In genomic region chr6:70805267-70805666, GRCm38 (mm10) we compare ENCODE assay signal across 8 mouse cellular contexts. TPM values are rescaled to one million over a fixed set of nuclear protein-coding genes. Genes with fewer than 3 reads are reported as not detected.
DNase-seq lines count a peak whose midpoint lies in the region; ATAC-seq and TF ChIP-seq lines count a peak whose summit lies in the region.

No protein-coding gene starts in this region.

- TF ChIP-seq EP300 in stomach, postnatal 0 days (optimal IDR thresholded peaks at IDR 0.05) = no peak

- DNase-seq in CD4-positive, CD25-positive, alpha-beta regulatory T cell, adult 2 months (ENCODE audit: low read depth, low spot score) = peak; percentile 89
- DNase-seq in adrenal gland, postnatal 36 days = peak; percentile 59 to 76
- peak; percentile 83 for DNase-seq in kidney, postnatal 10 days
- peak; percentile 50 for DNase-seq in liver, embryonic 13.5 days
- DNase-seq in naive thymus-derived CD4-positive, alpha-beta T cell, adult 2 months (ENCODE audit: low read depth) = peak; percentile 89
- DNase-seq in stomach, postnatal 0 days (ENCODE audit: low spot score) = peak; percentile 78

- peak; percentile 74 for TF ChIP-seq CTCF in stomach, postnatal 0 days (IDR thresholded peaks at IDR 0.05; ENCODE audit: low read depth)

- WGBS in embryonic facial prominence, embryonic 15.5 days = 11% methylated on average over 7 of the region's 7 CpGs
- WGBS in heart, embryonic 15.5 days = 13% methylated on average over 7 of the region's 7 CpGs
- 7% methylated on average over 7 of the region's 7 CpGs for WGBS in liver, embryonic 13.5 days (ENCODE audit: insufficient replicate concordance)
- WGBS in stomach, postnatal 0 days = 13% methylated on average over 7 of the region's 7 CpGs

- H3K27me3 ChIP-seq in embryonic facial prominence, embryonic 15.5 days = no peaks in the 10 kb centered on the region
- H3K27me3 ChIP-seq in heart, embryonic 15.5 days = no peaks in the 10 kb centered on the region
- no peaks in the 10 kb centered on the region for H3K27me3 ChIP-seq in liver, embryonic 13.5 days
- H3K27me3 ChIP-seq in stomach, postnatal 0 days (ENCODE audit: control insufficient read depth, insufficient read depth, low read length) = no peaks in the 10 kb centered on the region

- no peak overlapping the region for H3K9ac ChIP-seq in embryonic facial prominence, embryonic 15.5 days
- no peak overlapping the region for H3K9ac ChIP-seq in heart, embryonic 15.5 days
- peak overlapping the region; percentile 49; the same call in 1 of the 2 replicates for H3K9ac ChIP-seq in liver, embryonic 13.5 days
- H3K9ac ChIP-seq in stomach, postnatal 0 days (ENCODE audit: low read length) = no peak overlapping the region

- no peaks in the 10 kb centered on the region for H3K36me3 ChIP-seq in embryonic facial prominence, embryonic 15.5 days
- no peaks in the 10 kb centered on the region for H3K36me3 ChIP-seq in heart, embryonic 15.5 days
- H3K36me3 ChIP-seq in liver, embryonic 13.5 days = no peaks in the 10 kb centered on the region
- no peaks in the 10 kb centered on the region for H3K36me3 ChIP-seq in stomach, postnatal 0 days (ENCODE audit: control insufficient read depth, insufficient read depth, low read length)

- 0 out of 2 replicates have a peak overlapping the region, but pooled peaks have one; percentile 11 for H3K27ac ChIP-seq in embryonic facial prominence, embryonic 15.5 days (replicated peaks)
- H3K27ac ChIP-seq in heart, embryonic 15.5 days = no peak overlapping the region
- peak overlapping the region; percentile 50 for H3K27ac ChIP-seq in liver, embryonic 13.5 days
- H3K27ac ChIP-seq in stomach, postnatal 0 days (replicated peaks) = no peak overlapping the region

- no peak overlapping the region for H3K4me3 ChIP-seq in embryonic facial prominence, embryonic 15.5 days (replicated peaks)
- H3K4me3 ChIP-seq in heart, embryonic 15.5 days = peak overlapping the region; percentile 28; the same call in 1 of the 2 replicates
- H3K4me3 ChIP-seq in liver, embryonic 13.5 days (replicated peaks) = peak overlapping the region; percentile 38
- H3K4me3 ChIP-seq in stomach, postnatal 0 days (ENCODE audit: low read depth, low read length) = no peak overlapping the region

- peak overlapping the region; percentile 44 for H3K4me2 ChIP-seq in embryonic facial prominence, embryonic 15.5 days (replicated peaks)
- peak overlapping the region; percentile 59 for H3K4me2 ChIP-seq in heart, embryonic 15.5 days
- H3K4me2 ChIP-seq in liver, embryonic 13.5 days = peak overlapping the region; percentile 61
- H3K4me2 ChIP-seq in stomach, postnatal 0 days (replicated peaks; ENCODE audit: low read depth) = peak overlapping the region; percentile 54

- ATAC-seq in embryonic facial prominence, embryonic 15.5 days (ENCODE audit: insufficient number of reproducible peaks, low FRiP score, low TSS enrichment, low read depth) = peak; percentile 63; the same call in 1 of the 2 replicates
- peak; percentile 61; the same call in 1 of the 2 replicates for ATAC-seq in heart, embryonic 15.5 days (replicated peaks; ENCODE audit: insufficient number of reproducible peaks, insufficient read depth, low FRiP score, low read depth)
- ATAC-seq in liver, embryonic 13.5 days (ENCODE audit: low read depth) = peak; percentile 64; the same call in 1 of the 2 replicates
- peak; percentile 67 for ATAC-seq in stomach, postnatal 0 days (ENCODE audit: low FRiP score, low TSS enrichment)

- H3K4me1 ChIP-seq in embryonic facial prominence, embryonic 15.5 days = peaks cover 2% of the 10 kb centered on the region
- peaks cover 12% of the 10 kb centered on the region for H3K4me1 ChIP-seq in heart, embryonic 15.5 days (replicated peaks)
- H3K4me1 ChIP-seq in liver, embryonic 13.5 days (replicated peaks) = peaks cover 15% of the 10 kb centered on the region
- H3K4me1 ChIP-seq in stomach, postnatal 0 days (replicated peaks; ENCODE audit: control insufficient read depth, insufficient read depth) = no peaks in the 10 kb centered on the region

- no peaks in the 10 kb centered on the region for H3K9me3 ChIP-seq in embryonic facial prominence, embryonic 15.5 days (replicated peaks)
- no peaks in the 10 kb centered on the region for H3K9me3 ChIP-seq in heart, embryonic 15.5 days (replicated peaks)
- no peaks in the 10 kb centered on the region for H3K9me3 ChIP-seq in liver, embryonic 13.5 days (replicated peaks)
- H3K9me3 ChIP-seq in stomach, postnatal 0 days (ENCODE audit: control insufficient read depth, low read length) = no peaks in the 10 kb centered on the region

RNA-seq across cellular contexts. Expression of gene Rpia, which starts 13.2 kb away (rescaled TPM):
- 10 to 100 TPM; 18.5 to 25.0 TPM for total RNA-seq in adrenal gland, postnatal 36 days (2021)
- 2.9 and 3.2 TPM in 2 replicates for polyA plus RNA-seq in embryonic facial prominence, embryonic 15.5 days (2015; fragmentation: Nextera tagmentation; extraction: Ambion mirVana)
- polyA plus RNA-seq in heart, embryonic 15.5 days (2015; fragmentation: Nextera tagmentation; extraction: Ambion mirVana) = 1.1 and 1.4 TPM in 2 replicates
- 3.7 and 4.5 TPM in 2 replicates for polyA plus RNA-seq in liver, embryonic 13.5 days (2015; fragmentation: Nextera tagmentation; extraction: Ambion mirVana)
- 2.4 and 2.6 TPM in 2 replicates for polyA plus RNA-seq in stomach, postnatal 0 days (2015; fragmentation: Nextera tagmentation; extraction: Ambion mirVana)

RNA-seq across cellular contexts. Expression of gene Eif2ak3, which starts 39.0 kb away (rescaled TPM):
- 10 to 100 TPM; 19.4 to 20.0 TPM for total RNA-seq in adrenal gland, postnatal 36 days (2021)
- polyA plus RNA-seq in embryonic facial prominence, embryonic 15.5 days (2015; fragmentation: Nextera tagmentation; extraction: Ambion mirVana) = 14.2 and 14.3 TPM in 2 replicates
- 5.2 and 7.5 TPM in 2 replicates for polyA plus RNA-seq in heart, embryonic 15.5 days (2015; fragmentation: Nextera tagmentation; extraction: Ambion mirVana)
- polyA plus RNA-seq in liver, embryonic 13.5 days (2015; fragmentation: Nextera tagmentation; extraction: Ambion mirVana) = 3.4 and 3.5 TPM in 2 replicates
- 6.7 and 7.6 TPM in 2 replicates for polyA plus RNA-seq in stomach, postnatal 0 days (2015; fragmentation: Nextera tagmentation; extraction: Ambion mirVana)

Comparison
In these comparisons a context has a peak if more than half of its experiments do, and no peak if none do; other contexts are left out.
1. H3K27ac ChIP-seq: peak in embryonic facial prominence, embryonic 15.5 days (single experiment) and liver, embryonic 13.5 days (single experiment); none in heart, embryonic 15.5 days (single experiment) and stomach, postnatal 0 days (single experiment).
2. H3K4me3 ChIP-seq: peak in heart, embryonic 15.5 days (single experiment) and liver, embryonic 13.5 days (single experiment); none in embryonic facial prominence, embryonic 15.5 days (single experiment) and stomach, postnatal 0 days (single experiment).
3. Peak in every context shown above with its lines, with median percentiles within 50 percentile points of each other: DNase-seq, ATAC-seq and H3K4me2 ChIP-seq.